Mouse (Mus musculus) neural tube, embryonic 14.5 days (tissue): ENCODE results near the gene Szt2. TPM values are rescaled to one million over a fixed set of nuclear protein-coding genes. Genes with fewer than 3 reads are reported as not detected.

Experiments
- ATAC-seq: fragments of 200-750 bp; cut with Nextera tagmentation; 2 replicates; pipeline ENCODE4 v1.8.0; 2017; ENCODE audit warnings: low read depth, mild to moderate bottlenecking, moderate TSS enrichment, moderate library complexity
- H3K27ac ChIP-seq: fragments of 300-500 bp; sonication (generic); 2 replicates; pipeline ENCODE4 v1.5.1; 2014; ENCODE audit warnings: low read depth, mild to moderate bottlenecking, control low read depth, low read length, moderate library complexity, mixed read lengths
- H3K27me3 ChIP-seq: fragments of 300-500 bp; sonication (generic); 2 replicates; pipeline ENCODE4 v1.6.1; 2014; ENCODE audit warnings: low read length; ENCODE audit not compliant: control insufficient read depth, insufficient read depth
- H3K36me3 ChIP-seq: fragments of 300-500 bp; sonication (generic); 2 replicates; pipeline ENCODE4 v1.6.1; 2014; ENCODE audit warnings: low read length, mixed read lengths; ENCODE audit not compliant: control insufficient read depth, insufficient read depth
- H3K4me1 ChIP-seq: fragments of 300-500 bp; sonication (generic); 2 replicates; pipeline ENCODE4 v1.6.1; 2014; ENCODE audit warnings: low read length; ENCODE audit not compliant: control insufficient read depth, insufficient read depth
- H3K4me2 ChIP-seq: fragments of 300-500 bp; sonication (generic); 2 replicates; pipeline ENCODE4 v1.6.1; 2014; ENCODE audit warnings: mild to moderate bottlenecking, low read depth, low read length, control low read depth
- H3K4me3 ChIP-seq: fragments of 300-500 bp; sonication (generic); 2 replicates; pipeline ENCODE4 v1.5.1; 2014; ENCODE audit warnings: low read depth, low read length, control low read depth, mixed read lengths
- H3K9ac ChIP-seq: fragments of 300-500 bp; sonication (generic); replicated peaks from 2 replicates; pipeline ENCODE4 v1.6.1; 2014; ENCODE audit warnings: low read depth, mild to moderate bottlenecking, control low read depth, low read length, mixed read lengths
- H3K9me3 ChIP-seq: fragments of 300-500 bp; sonication (generic); 2 replicates; pipeline ENCODE4 v1.6.1; 2016; ENCODE audit warnings: low read length; ENCODE audit not compliant: control insufficient read depth
- WGBS: fragments of 180-500 bp; shearing (Covaris S2); extraction: QIAGEN DNeasy Blood & Tissue Kit; methylation state at CpG from one replicate; pipeline ENCODE4 v1.1.7; 2014; 5-methylcytosine and 5-hydroxymethylcytosine counted together
- polyA plus RNA-seq: library from polyadenylated mRNA; unstranded; fragments of >200 nt; fragmentation: Nextera tagmentation; extraction: Ambion mirVana; gene quantifications from 2 replicates; pipeline ENCODE4 v1.2.1, GENCODE M21; 2014

The Szt2 gene
- polyA plus RNA-seq, 1 experiment from 2014 or later, result 14.5 TPM

GRCm38 (mm10) chr4:118335991-118336390, 73.1 kb downstream of the Szt2 start:
- Histone ChIP-seq H3K4me2 (no peak overlapping the region), H3K4me1 (no peaks in the 10 kb centered on the region), H3K9me3 (no peaks in the 10 kb centered on the region), H3K36me3 (no peaks in the 10 kb centered on the region), H3K27me3 (no peaks in the 10 kb centered on the region), H3K4me3 (no peak overlapping the region), H3K27ac (no peak overlapping the region), H3K9ac (no peak overlapping the region)
- 90% methylated on average over 4 of the region's 4 CpGs for WGBS
- no peak for ATAC-seq

GRCm38 (mm10) chr4:118331777-118332176, 77.3 kb downstream of the Szt2 start:
- Histone ChIP-seq H3K4me3 (no peak overlapping the region), H3K27ac (no peak overlapping the region), H3K27me3 (no peaks in the 10 kb centered on the region), H3K36me3 (no peaks in the 10 kb centered on the region), H3K4me2 (no peak overlapping the region), H3K9ac (no peak overlapping the region), H3K9me3 (no peaks in the 10 kb centered on the region), H3K4me1 (no peaks in the 10 kb centered on the region)
- ATAC-seq, result no peak
- 67% methylated on average over 4 of the region's 4 CpGs for WGBS

GRCm38 (mm10) chr4:118326476-118326875, 82.6 kb downstream of the Szt2 start:
- no peak overlapping the region for H3K27ac ChIP-seq
- 58% methylated on average over 7 of the region's 7 CpGs for WGBS
- H3K27me3 ChIP-seq, result no peaks in the 10 kb centered on the region
- no peaks in the 10 kb centered on the region for H3K36me3 ChIP-seq
- H3K4me3 ChIP-seq, result no peak overlapping the region
- H3K4me1 ChIP-seq, result no peaks in the 10 kb centered on the region
- ATAC-seq, result no peak
- H3K9ac ChIP-seq, result no peak overlapping the region
- H3K4me2 ChIP-seq, result no peak overlapping the region
- H3K9me3 ChIP-seq, result no peaks in the 10 kb centered on the region

GRCm38 (mm10) chr4:118320636-118321035, 88.4 kb downstream of the Szt2 start:
- no peaks in the 10 kb centered on the region for H3K36me3 ChIP-seq
- H3K9me3 ChIP-seq, result no peaks in the 10 kb centered on the region
- no peak for ATAC-seq
- no peak overlapping the region for H3K4me2 ChIP-seq
- H3K4me3 ChIP-seq, result no peak overlapping the region
- no peak overlapping the region for H3K27ac ChIP-seq
- no peaks in the 10 kb centered on the region for H3K27me3 ChIP-seq
- 76% methylated on average over 2 of the region's 2 CpGs for WGBS
- 0 out of 2 replicates have a peak, but pooled peaks cover 3% of the 10 kb centered on the region for H3K4me1 ChIP-seq
- H3K9ac ChIP-seq, result no peak overlapping the region

GRCm38 (mm10) chr4:118319706-118320344, 89.2 kb downstream of the Szt2 start:
- ATAC-seq, result no peak
- no peaks in the 10 kb centered on the region for H3K36me3 ChIP-seq
- no peak overlapping the region for H3K27ac ChIP-seq
- WGBS, result 31% methylated on average over 8 of the region's 8 CpGs
- no peak overlapping the region for H3K9ac ChIP-seq
- H3K9me3 ChIP-seq, result no peaks in the 10 kb centered on the region
- H3K4me2 ChIP-seq, result no peak overlapping the region; the same call in 1 of the 2 replicates
- 0 out of 2 replicates have a peak, but pooled peaks cover 3% of the 10 kb centered on the region for H3K4me1 ChIP-seq
- no peak overlapping the region for H3K4me3 ChIP-seq
- no peaks in the 10 kb centered on the region for H3K27me3 ChIP-seq

GRCm38 (mm10) chr4:118316662-118317061, 92.4 kb downstream of the Szt2 start:
- no peak overlapping the region for H3K4me2 ChIP-seq
- no peak overlapping the region for H3K4me3 ChIP-seq

GRCm38 (mm10) chr4:118315286-118315685, 93.8 kb downstream of the Szt2 start:
- no peaks in the 10 kb centered on the region for H3K9me3 ChIP-seq
- ATAC-seq, result no peak
- H3K4me3 ChIP-seq, result no peak overlapping the region
- 66% methylated on average over 8 of the region's 8 CpGs for WGBS
- no peak overlapping the region for H3K9ac ChIP-seq
- H3K36me3 ChIP-seq, result no peaks in the 10 kb centered on the region
- H3K27ac ChIP-seq, result no peak overlapping the region
- H3K27me3 ChIP-seq, result no peaks in the 10 kb centered on the region
- H3K4me1 ChIP-seq, result 0 out of 2 replicates have a peak, but pooled peaks cover 3% of the 10 kb centered on the region
- no peak overlapping the region for H3K4me2 ChIP-seq

More at GRCm38 (mm10) chr4:118316662-118317061, 92.4 kb downstream of the Szt2 start:
- ATAC-seq, result no peak
- 84% methylated on average over 4 of the region's 4 CpGs for WGBS
- no peak overlapping the region for H3K9ac ChIP-seq
- H3K4me1 ChIP-seq, result 0 out of 2 replicates have a peak, but pooled peaks cover 3% of the 10 kb centered on the region
- H3K36me3 ChIP-seq, result no peaks in the 10 kb centered on the region
- H3K9me3 ChIP-seq, result no peaks in the 10 kb centered on the region
- no peak overlapping the region for H3K27ac ChIP-seq
- no peaks in the 10 kb centered on the region for H3K27me3 ChIP-seq

Other genes starting within 250 kb of the Szt2 start
- 55.8 and 58.6 TPM in 2 replicates for gene Kdm4a, start 229.2 kb downstream of the Szt2 start, polyA plus RNA-seq
- gene Ptprf, start 117.9 kb downstream of the Szt2 start, polyA plus RNA-seq, result 52.4 and 66.7 TPM in 2 replicates
- 100 and 103 TPM in 2 replicates for gene Med8, start 64 bp upstream of the Szt2 start, polyA plus RNA-seq
- gene Elovl1, start 18.8 kb upstream of the Szt2 start, polyA plus RNA-seq, result 20.2 and 39.0 TPM in 2 replicates
- 13.3 and 24.0 TPM in 2 replicates for gene Cdc20, start 28.1 kb upstream of the Szt2 start, polyA plus RNA-seq
- 0.12 TPM in 1 of 2 replicates, not detected in the other for gene Mpl, start 48.2 kb upstream of the Szt2 start, polyA plus RNA-seq
- 6.1 and 13.2 TPM in 2 replicates for gene Tie1, start 80.8 kb upstream of the Szt2 start, polyA plus RNA-seq
- not detected in 2 replicates for gene 2610528J11Rik, start 117.7 kb upstream of the Szt2 start, polyA plus RNA-seq
- gene Tmem125, start 134.8 kb upstream of the Szt2 start, polyA plus RNA-seq, result 0.44 TPM in 1 of 2 replicates, not detected in the other
- 1.5 TPM in 2 replicates for gene Cfap57, start 211.5 kb upstream of the Szt2 start, polyA plus RNA-seq
- gene Ebna1bp2, start 211.5 kb upstream of the Szt2 start, polyA plus RNA-seq, result 100.0 and 117 TPM in 2 replicates
- not detected in 2 replicates for gene Olfr62, start 249.7 kb upstream of the Szt2 start, polyA plus RNA-seq